Mouse (Mus musculus): ENCODE results near the gene Cldn3.

Cldn3 gene

GRCm38 (mm10) chr5:135007802-135008571 is 22.0 kb downstream of the Cldn3 start:
- DNase-seq = no peak

- peak; percentile 96 for DNase-seq
Measured at GRCm38 (mm10) chr5:135008671-135009589, 22.9 kb downstream of the Cldn3 start, which contains the start of gene Abhd11. Gene Abhd11 (plus strand): TSS chr5:135009152.

- peak; percentile 89 for DNase-seq
Measured at GRCm38 (mm10) chr5:135009590-135010319, 23.7 kb downstream of the Cldn3 start.

- peak; percentile 36 for DNase-seq
Measured at GRCm38 (mm10) chr5:135010320-135010709, 24.3 kb downstream of the Cldn3 start.

GRCm38 (mm10) chr5:135010841-135011743 is 25.1 kb downstream of the Cldn3 start:
- DNase-seq = peak; percentile 37

GRCm38 (mm10) chr5:135011809-135012613 is 26.0 kb downstream of the Cldn3 start:
- DNase-seq = no peak

- DNase-seq = peak; percentile 83
Measured at GRCm38 (mm10) chr5:135012671-135013441, 26.8 kb downstream of the Cldn3 start.

- DNase-seq = peak; percentile 88
Measured at GRCm38 (mm10) chr5:135015497-135015896, 29.5 kb downstream of the Cldn3 start.

GRCm38 (mm10) chr5:135016224-135016759 is 30.3 kb downstream of the Cldn3 start:
- DNase-seq = no peak

GRCm38 (mm10) chr5:135021814-135022213 is 35.8 kb downstream of the Cldn3 start:
- DNase-seq = peak; percentile 92

GRCm38 (mm10) chr5:135023344-135024173 is 37.5 kb downstream of the Cldn3 start, which contains the start of gene Stx1a:
Gene Stx1a (plus strand): TSS chr5:135023482.
- peak; percentile 49 for DNase-seq

GRCm38 (mm10) chr5:135024665-135025224 is 38.7 kb downstream of the Cldn3 start:
- DNase-seq = no peak

- DNase-seq = no peak
Measured at GRCm38 (mm10) chr5:135025899-135026298, 39.9 kb downstream of the Cldn3 start.

- peak; percentile 65 for DNase-seq
Measured at GRCm38 (mm10) chr5:135029007-135029854, 43.2 kb downstream of the Cldn3 start.

GRCm38 (mm10) chr5:135032581-135032980 is 46.6 kb downstream of the Cldn3 start:
- DNase-seq = no peak

- DNase-seq = no peak
Measured at GRCm38 (mm10) chr5:135034593-135034992, 48.6 kb downstream of the Cldn3 start.

- no peak for DNase-seq
Measured at GRCm38 (mm10) chr5:135035608-135036359, 49.8 kb downstream of the Cldn3 start.

All from cerebellum, adult 8-10 months (tissue).